Mouse (Mus musculus): ENCODE results near the gene Chrnb2.

- TF ChIP-seq CTCF (IDR thresholded peaks at IDR 0.05; ENCODE audit: borderline replicate concordance, control insufficient read depth, extremely low read depth, insufficient read depth, low read length, poor library complexity) (no peak), POLR2A (IDR thresholded peaks at IDR 0.05; ENCODE audit: control insufficient read depth, extremely low read depth, insufficient read depth, low read length, poor library complexity) (no peak)
Observed at GRCm38 (mm10) chr3:89774236-89774960, 10.0 kb upstream of the Chrnb2 start.

All from thymus, adult 2 months (tissue).